Mouse (Mus musculus): ENCODE measurements around the gene Phlda1. TPM values are rescaled to one million over a fixed set of nuclear protein-coding genes. Genes with fewer than 3 reads are reported as not detected.
"Not testable (repeated sequence)": the region's sequence is repeated elsewhere in the genome, so short reads cannot be mapped to it uniquely, and the experiment has no call there.

The Phlda1 gene
- total RNA-seq (2022) = 10 to 100 TPM; 10.5 to 18.1 (median 12.4) TPM

DNA sequence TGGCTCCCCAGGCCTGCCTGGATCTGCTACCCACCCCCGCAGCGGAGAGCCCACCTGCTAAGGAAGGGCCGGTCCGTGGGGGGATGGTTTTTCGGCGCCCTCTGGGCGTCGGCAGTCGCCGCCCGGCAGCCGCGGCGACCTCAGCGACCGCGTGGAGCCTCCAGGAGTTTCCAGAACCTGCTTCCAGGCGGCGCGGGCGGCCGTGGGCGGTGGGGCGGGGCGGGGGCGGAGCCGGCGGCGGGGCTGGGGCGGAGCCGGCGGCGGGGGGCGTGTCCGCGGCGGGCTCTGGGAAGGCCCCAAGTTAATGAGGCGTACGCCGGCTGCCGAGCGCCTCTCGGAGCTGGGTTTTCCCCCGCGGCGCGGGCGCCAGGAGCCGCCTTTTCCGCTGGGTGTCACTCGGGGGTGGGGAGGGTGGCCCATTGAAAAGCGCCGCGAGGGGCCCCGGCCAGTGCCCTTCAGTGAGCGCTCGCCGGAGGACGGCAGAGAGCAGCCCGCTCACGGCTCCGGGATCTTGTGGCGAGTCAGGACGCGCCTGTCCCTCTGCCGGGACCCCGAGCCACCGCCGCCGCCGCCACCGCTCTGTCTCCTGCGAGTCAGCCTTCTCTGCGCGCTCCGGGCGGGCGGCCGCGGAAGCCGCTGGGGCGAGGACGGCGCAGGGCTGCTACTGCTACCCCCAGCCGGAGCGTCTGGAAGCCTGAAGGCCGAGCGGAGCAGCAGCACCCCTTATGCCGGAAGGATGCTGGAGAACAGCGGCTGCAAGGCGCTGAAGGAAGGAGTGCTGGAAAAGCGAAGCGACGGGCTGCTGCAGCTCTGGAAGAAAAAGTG is at the start of gene Phlda1:
TSS of gene Phlda1 (plus strand) at position 186 of the 825 bp plus-strand sequence.
- peak; percentile 96 for DNase-seq (ENCODE audit: low spot score)

DNA sequence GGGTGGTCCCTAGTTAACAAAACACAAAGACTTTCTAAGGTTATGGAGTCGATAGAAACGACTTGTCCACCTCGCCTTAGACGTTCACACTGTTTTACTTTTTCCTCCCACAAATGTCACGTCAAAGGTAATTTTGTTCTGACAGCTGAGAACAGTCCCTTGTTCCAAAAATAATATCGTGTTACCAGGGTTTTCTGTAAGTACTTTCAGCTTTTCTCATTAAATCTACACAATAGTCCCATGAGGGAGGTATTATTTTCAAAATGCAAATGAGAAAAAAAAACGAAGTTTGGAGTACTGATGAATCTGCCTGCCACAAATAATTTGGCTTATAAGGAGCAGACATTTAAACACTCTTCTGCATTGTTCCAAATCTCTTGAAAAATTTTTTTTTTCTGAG is 48.0 kb upstream of the Phlda1 start:
- no peak for DNase-seq (ENCODE audit: low spot score)

- no peak for DNase-seq (ENCODE audit: low spot score)
Measured at GRCm38 (mm10) chr10:111459040-111459439, 47.0 kb upstream of the Phlda1 start.

- DNase-seq (ENCODE audit: low spot score) = no peak
Measured at GRCm38 (mm10) chr10:111459874-111460273, 46.2 kb upstream of the Phlda1 start.

DNA sequence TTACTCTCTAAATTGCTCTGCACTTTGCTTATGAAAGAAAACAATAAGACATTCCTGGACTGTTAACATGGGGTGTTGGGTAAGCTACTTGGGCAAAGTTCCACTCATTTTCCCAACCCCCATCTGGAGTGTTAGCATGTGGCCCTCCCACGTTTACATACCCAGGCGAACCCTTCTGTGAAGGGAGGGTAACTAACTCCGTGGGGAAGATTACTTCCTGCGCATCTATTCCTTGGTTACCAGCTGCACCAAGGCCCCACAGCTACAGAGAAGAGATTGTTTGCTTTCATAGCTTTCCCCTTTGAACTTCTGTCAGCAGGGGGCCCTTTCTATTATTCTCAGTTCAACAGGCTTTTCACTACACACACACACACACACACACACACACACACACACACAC is 45.7 kb upstream of the Phlda1 start:
- no peak for DNase-seq (ENCODE audit: low spot score)

DNA sequence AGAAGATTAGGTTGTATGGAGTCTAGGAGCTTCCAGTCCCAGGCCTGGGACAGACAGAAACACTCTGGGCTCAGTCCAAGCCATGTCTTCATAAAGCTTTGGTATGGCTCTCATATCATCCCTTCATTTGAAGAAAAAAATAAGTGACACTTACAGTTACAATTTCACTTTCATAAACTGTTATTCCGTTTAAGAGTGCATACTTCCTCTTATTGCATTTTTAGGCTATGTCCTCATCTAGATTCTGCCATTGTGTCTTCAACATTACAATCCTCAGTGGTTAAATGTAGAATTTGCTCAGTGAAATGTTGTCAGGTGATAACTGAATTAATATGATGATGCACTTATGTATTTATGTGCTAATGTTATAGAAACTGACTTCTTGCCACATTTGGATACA is 41.3 kb upstream of the Phlda1 start:
- DNase-seq (ENCODE audit: low spot score) = no peak

- no peak for DNase-seq (ENCODE audit: low spot score)
Measured at GRCm38 (mm10) chr10:111465409-111465808, 40.7 kb upstream of the Phlda1 start.

GRCm38 (mm10) chr10:111471166-111471565 is 34.9 kb upstream of the Phlda1 start:
- no peak for DNase-seq (ENCODE audit: low spot score)

- peak; percentile 96 for DNase-seq (ENCODE audit: low spot score)
Measured at GRCm38 (mm10) chr10:111472686-111473510, 33.2 kb upstream of the Phlda1 start, which contains the start of gene Nap1l1. TSS of gene Nap1l1 (plus strand) at chr10:111473223.

- DNase-seq (ENCODE audit: low spot score) = no peak
Measured at GRCm38 (mm10) chr10:111473511-111474371, 32.3 kb upstream of the Phlda1 start.

DNA sequence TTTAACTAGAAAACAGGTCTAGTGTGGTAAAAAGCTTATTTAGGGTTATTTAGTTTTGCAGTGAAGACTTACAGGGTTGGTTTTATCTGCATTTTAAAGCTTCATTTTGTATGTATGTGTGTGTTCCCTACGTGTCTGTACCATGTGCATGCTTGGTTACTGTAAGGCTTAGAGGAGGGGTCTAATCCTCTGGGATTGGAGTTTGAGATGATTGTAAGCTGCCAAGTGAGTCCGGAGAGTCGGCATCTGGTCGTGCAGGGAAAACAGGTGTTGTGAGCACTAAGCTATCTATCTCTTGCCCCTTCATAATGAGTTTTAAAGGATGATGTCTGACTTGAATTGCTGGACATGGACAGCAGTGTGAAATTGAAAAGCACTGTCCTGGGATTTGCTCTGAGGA is 29.8 kb upstream of the Phlda1 start:
- DNase-seq (ENCODE audit: low spot score) = no peak

DNA sequence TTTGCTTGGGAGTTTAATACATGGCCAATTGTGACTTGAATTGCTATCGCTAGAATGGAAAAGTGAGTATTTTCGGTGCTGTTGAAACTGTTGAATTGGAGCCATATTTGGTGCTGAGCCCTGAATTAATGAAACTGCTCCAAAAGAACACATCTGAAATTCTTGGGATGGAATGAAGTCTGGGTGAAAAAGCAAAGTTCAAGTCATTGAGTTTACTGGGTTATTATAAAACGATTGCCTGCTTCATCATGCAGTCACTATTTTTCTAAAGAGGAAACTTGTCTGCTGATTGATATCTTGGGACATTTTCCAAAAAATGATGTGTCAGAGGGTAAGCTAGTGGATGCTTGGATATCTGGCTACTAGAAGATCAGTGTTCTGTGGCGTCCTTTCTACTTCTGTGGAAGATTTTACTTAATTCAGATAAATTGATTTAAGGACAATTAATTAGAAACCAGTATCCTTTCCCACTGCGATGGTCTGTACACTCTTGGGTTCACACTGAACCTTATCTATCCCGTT is 29.0 kb upstream of the Phlda1 start:
- DNase-seq (ENCODE audit: low spot score) = no peak

DNA sequence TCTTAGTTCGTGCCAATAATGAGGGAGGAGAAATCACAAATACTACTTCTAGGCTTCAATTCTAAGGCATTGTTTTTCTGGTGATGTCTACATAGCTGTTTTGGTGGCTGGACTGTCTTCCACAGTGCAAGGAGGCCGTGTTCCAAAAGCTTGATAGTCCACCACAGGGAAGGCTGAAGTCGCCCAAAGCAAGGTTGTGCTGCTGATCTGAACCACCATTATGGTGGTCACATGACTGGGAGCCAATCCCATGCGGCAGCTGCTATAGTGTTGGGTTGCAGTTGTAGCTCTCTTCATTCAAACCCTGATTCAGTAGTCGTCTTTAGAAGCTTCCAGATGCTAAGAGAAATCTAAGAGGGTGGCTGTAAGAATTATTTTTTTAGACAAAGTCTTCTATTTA is 26.5 kb upstream of the Phlda1 start:
- no peak for DNase-seq (ENCODE audit: low spot score)

DNA sequence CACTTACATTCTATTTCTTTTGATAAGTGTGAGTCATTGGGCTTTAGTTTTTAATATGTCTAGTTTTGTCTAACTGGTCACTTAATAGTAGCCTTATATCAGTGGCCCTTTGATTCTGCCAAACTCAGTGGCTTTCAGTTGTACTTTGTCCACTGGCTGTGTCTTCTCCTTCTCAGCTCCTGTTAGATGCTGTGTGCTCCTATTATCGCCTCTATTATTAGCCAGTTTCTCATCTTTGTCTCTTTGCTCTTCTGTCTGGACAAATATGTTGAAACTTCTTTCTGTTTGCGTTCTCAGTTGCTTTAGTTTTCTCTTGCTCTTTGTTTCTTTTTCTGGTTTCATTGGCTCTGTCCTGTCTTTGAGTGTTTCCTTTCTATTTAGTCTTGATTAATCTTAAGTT is 23.4 kb upstream of the Phlda1 start:
- no peak for DNase-seq (ENCODE audit: low spot score)

DNA sequence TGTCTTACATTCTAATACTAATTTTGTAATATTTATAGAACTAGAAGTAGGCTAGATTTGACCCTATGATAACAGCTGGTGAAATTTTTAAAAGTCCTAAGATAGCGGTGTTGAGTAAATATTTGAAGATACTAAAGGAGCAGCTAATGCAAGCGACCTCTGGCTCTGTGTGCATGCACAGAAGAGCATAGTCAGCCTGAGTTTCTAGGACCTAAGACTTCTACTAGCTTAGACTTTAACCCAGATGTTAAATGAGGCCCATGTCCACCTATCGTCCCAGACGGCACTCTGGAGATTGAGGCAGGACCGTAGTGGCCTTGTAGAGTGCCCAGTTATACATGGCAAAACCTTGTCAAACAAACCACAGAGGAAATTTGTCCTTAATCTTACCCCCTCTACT is 22.0 kb upstream of the Phlda1 start:
- DNase-seq (ENCODE audit: low spot score) = no peak

DNA sequence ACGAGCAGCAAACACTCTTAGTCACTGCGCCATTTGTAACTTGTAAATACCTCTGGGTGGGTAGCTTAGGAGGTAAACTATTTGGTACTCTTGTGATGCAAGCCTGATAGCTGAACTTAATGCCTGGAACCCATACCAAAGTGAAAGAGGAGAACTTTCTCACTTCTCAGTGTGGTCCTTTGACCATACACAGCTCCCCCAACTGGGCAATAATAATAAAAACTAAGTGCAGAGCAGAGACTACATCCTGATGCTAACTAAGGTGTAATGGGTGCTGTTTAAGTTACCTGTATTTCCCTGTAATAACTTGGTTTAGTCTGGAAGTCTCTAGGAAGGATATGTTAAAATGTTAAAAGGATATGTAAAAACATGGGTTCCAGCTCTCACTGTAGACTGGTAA is 17.3 kb upstream of the Phlda1 start:
- DNase-seq (ENCODE audit: low spot score) = no peak

DNA sequence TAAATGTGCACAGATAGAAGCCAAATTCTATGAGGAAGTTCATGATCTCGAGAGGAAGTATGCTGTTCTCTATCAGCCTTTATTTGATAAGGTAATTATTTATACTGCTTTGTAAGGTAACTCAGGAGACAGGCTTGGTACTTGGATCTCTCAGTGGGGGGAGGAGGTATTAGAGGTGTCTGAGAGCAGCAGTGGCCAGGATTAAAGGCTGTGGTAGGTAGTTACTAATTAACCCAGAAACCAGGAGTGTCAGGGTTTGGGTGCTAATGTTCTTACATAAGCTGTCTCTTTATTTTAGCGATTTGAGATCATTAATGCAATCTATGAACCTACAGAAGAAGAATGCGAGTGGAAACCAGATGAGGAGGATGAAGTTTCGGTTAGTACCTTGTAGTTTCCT is 16.0 kb upstream of the Phlda1 start:
- not testable (repeated sequence) for DNase-seq (ENCODE audit: low spot score)

DNA sequence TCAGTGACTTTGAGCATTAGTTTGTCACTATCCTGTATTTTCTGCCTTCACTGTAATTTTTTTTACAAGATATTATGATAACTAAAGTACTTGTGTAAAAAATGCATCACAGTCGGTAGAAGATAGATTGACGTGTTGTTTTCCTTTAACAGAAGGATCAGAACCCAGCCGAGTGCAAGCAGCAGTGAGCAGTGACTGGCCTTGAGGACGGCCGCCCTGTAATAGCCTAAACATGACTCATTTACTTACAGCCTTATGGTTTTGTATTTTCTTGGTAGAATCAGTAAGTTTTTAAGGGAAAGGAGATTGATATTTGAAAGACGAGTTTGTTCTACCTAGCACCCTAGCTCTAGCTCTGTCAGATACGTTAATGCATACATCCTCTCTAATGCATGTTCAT is 10.2 kb upstream of the Phlda1 start:
- no peak for DNase-seq (ENCODE audit: low spot score)

- DNase-seq (ENCODE audit: low spot score) = no peak
Measured at GRCm38 (mm10) chr10:111499892-111500291, 6.2 kb upstream of the Phlda1 start.

DNA sequence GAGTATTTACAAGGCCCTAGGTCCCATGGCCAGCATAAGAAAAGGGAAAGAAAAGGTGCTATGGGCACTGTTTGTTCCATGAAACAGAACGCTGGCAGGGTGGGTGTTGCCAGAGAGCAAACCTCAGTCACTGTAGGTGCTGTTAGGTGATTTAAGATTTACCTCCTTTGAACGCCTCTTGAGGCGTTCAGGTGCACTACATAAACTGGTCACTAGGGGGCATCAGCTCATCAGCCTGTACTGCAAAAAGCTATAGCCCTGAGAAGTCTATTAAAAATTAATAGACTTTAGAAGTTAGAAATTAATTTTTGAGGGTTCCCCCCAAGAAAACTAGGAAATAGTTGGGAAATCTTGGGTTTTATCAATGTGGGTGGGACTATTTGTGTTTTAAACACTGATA is 3.0 kb upstream of the Phlda1 start:
- peak; percentile 78 for DNase-seq (ENCODE audit: low spot score)

DNA sequence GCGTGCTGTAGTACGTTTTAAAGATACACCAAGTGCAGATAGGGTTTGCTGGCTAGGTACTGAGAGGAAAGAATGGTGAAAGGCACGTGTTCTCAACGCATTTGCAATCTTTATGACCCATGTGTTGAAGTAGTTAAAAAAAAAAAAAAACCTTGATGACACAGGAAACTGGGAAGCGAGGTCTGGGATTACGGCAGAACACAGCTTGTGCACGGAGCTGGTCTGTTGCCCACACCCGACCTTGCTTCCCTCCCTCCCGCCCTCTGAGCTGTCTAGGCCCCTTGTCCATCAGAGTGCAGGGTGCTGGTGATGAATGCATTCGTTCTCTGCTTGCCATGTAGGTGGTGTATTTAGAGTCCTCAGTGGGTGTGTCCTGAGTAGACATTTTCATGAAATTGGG is 2.4 kb upstream of the Phlda1 start:
- DNase-seq (ENCODE audit: low spot score) = no peak

- no peak for DNase-seq (ENCODE audit: low spot score)
Measured at GRCm38 (mm10) chr10:111504606-111505005, 1.5 kb upstream of the Phlda1 start.
